Mouse (Mus musculus): Measurements from ENCODE around the gene Irf2bp1.

The Irf2bp1 gene

DNA sequence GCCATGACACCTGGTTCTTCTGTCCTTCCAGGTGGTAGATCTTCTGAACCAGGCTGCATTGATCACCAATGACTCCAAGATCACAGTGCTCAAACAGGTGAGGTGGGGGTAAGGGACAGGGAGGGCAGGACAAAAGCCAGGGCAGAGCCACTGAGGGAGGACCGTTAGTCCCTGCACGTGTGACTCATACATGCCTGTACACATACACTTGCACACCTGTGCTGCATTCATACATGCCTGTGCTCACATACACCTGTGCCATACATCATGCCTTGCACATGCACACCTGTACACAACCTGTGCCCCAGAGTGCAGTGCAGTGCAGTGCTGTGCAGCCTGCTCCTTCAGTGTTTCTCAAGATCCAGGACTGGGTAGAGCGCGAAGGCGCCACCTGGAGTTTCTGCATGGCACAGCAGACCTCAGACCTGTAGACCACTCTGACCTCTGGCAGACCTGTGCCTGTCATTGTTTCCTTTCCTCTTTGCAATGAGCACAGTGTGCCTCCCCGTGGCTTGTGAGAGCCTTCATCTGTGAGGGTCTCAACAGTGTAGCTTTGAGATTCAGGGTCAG is 25.3 kb downstream of the Irf2bp1 start:
- DNase-seq: peak; percentile 75 to 77

DNA sequence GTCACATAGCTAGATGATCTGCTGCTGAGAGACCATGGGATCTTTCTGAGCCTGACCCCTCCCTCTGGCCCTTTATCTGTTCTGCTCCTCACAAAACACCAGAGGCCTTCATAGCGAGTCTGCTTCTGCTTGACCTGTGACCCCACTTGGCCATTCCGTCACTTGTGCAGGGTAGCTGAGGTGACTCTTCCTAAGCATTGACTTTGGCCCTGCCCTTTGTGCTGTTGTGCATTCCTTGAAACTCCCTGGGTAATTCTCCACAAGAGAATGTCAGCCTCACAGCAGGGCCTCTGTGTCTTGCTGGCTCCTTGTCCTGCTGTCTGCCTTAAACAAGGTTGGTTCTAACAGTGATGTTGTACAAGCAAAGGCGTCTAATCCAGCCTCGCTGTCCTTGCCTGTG is 27.8 kb downstream of the Irf2bp1 start:
- no peak for DNase-seq

DNA sequence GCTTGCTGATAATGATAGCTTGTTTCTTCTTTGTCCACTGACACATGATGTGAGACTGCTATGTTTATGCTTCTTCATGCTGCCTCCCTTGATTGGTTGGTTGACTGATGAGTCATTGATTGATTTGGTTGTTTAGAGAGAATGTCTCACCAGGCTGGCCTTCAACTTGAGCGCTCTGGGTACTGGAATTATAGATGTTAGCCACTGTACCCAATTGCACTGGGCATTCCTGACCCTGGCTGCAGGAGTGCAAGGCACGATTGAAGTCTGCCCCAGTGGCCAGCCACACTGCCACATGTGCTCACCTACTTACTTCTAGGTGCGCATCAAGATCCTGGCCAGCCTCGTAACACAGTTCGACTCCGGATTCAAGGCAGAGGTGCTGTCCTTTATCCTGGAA is 40.8 kb downstream of the Irf2bp1 start:
- no peak for DNase-seq

DNA sequence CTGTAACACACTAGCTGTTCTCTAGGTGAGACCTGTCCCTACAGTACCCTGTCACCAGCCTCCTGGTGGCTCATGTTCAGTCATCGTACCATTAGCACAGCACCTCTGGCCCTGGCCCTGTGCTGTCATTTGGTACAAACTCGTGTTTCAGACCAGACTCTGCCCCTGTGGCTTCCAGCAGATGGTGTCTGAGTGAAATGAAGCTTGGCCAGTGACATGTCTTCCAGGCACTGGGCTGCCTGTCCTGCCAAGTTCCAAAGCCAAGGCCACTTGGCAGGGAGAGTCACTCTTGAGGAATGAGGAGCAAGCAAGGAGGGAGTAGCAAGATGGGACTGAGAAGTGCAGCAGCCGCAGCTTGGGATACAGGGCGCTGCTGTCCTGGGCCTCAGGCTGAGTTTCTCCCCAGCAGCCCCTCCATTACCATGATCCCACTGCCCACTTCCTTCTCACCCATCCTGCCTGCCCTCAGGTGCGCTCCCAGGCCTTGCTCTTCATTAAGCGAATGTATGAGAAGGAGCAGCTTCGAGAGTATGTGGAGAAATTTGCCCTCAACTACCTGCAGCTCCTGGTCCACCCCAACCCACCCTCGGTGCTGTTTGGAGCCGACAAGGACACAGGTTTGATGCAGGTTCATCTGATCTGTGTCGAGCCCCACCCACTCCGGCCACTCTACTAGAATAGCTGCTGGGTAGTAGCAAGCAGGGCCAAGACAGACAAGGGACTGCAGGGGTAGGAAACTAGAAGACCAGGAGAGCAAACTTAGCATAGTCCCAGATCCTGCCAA is 42.6 kb downstream of the Irf2bp1 start:
- DNase-seq: no peak

DNA sequence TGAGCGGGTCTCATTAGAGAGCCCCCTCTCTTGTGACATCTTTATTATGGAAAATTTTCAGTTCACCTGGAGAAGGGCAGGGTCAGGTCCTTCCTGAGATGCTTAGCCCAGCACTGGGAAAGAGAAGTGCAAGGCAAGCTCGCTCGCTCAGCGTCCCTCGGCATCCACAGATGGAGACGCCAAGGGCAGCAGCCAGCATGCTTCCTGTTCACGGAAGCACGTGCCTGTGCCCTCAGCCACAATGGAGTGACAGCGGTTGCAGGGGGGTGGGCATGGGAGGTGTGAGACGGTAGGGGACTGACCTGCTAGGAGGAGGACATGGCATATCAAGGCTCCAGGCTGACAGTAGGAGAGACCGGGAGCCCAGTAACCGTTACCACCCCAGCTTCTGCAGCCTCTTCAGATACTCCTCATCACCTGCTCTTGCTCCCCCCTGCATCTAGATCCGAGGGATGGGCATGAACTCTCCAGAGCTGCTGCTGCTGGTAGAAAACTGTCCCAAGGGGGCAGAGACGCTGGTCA is 44.2 kb downstream of the Irf2bp1 start:
- no peak for DNase-seq

DNA sequence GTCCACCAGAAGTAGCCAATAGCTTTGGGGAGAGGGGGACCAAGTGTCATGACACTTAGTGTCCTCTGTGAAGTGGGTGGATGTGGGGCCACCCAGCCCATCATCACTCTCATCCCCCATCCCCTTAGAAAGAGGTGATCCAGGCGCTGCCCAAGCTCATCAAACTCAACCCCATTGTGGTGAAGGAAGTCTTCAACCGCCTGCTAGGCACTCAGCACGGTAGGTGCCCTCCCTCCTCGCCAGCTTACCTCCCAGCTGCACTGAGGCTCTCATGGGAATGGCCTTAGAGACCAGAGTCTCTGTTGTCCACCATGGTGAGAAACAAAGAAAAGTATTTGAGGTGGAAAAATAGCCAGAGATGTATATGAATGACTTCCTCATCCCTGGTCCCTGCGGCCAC is 45.4 kb downstream of the Irf2bp1 start:
- no peak for DNase-seq

DNA sequence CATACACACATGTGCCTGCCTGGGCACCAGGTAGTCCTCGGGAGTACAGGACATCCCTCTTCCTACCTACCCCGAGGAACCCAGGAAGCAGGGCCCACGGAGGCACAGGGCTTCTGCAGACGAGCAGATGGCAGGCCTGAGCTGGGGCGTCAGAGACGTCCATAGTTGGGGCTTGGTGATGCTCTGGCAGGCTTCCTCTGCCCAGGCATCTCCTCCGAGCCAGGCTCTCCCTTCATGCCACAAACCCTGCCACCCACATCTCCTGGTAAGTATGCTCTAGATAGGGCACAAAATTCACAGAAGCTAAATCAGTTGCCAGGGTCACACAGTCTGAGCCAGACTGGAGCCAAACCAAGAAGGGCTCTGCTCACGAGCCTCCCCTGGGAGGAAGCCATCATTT is 46.3 kb downstream of the Irf2bp1 start:
- no peak for DNase-seq

DNA sequence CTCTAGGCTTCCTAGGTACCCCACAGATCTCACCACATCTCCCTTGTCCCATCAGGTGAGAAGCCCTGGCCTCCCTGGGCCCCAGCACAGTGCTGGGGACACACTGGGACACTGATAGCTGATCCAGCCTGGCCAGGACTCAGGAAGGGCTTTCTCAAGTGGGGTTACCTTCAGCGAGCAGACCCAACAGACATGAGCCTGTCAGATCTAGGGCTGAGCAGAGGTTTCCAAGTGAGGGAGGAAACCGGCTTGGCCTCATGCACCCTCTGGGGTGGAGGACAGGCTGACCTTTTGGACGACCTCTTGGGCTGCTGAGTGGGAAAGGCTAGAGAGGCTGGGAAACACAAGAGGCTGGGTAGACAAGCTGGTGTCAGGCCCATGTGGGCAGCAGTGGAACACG is 47.3 kb downstream of the Irf2bp1 start:
- DNase-seq: no peak

DNA sequence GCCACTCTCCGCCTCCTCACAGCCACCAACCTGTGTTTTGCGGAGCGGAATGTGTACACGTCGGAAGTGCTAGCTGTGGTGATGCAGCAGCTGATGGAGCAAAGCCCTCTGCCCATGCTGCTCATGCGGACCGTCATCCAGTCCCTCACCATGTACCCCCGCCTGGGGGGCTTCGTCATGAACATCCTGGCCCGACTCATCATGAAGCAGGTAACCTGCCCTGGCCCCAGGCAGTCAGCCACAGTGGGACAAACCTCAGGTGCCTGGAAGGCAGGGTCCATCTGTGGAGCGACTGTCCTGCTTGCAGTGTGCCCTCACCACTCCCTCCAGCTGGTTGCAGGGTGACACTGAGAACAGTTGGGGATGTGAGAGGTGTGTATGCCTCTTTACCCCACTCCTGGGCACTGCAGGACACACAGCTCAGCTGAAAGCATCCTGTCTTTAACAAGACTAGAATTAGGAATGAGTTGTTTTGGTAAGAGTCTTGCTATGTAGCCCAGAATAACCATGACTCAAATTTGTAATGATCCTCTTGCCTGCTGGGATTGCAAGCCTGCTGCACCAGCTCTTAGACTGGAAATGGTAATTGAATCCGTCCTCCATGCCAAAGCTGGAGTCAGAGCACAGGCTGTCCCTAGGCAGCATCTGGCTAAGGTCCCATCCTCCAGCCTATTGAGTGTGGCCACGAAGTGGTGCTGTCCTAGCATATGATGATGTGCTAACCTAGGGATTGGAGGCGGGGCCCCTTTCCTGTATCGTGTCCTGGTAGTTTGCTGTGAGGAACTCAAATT is 48.7 kb downstream of the Irf2bp1 start:
- no peak for DNase-seq

DNA sequence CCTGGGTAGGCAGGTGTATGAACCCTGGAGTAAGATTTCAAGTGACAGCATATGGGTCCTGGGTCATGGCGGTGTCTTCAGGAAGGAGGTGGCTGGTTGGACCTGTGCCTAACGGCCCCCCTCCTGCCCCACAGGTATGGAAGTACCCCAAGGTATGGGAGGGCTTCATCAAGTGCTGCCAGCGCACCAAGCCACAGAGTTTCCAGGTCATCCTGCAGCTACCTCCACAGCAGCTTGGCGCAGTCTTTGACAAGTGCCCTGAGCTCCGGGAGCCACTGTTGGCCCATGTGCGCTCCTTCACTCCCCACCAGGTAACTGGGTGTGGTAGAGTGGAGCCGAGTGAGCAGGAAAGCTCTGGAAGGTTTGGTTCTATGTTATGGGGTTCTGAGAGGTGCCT is 49.3 kb downstream of the Irf2bp1 start:
- no peak for DNase-seq

DNA sequence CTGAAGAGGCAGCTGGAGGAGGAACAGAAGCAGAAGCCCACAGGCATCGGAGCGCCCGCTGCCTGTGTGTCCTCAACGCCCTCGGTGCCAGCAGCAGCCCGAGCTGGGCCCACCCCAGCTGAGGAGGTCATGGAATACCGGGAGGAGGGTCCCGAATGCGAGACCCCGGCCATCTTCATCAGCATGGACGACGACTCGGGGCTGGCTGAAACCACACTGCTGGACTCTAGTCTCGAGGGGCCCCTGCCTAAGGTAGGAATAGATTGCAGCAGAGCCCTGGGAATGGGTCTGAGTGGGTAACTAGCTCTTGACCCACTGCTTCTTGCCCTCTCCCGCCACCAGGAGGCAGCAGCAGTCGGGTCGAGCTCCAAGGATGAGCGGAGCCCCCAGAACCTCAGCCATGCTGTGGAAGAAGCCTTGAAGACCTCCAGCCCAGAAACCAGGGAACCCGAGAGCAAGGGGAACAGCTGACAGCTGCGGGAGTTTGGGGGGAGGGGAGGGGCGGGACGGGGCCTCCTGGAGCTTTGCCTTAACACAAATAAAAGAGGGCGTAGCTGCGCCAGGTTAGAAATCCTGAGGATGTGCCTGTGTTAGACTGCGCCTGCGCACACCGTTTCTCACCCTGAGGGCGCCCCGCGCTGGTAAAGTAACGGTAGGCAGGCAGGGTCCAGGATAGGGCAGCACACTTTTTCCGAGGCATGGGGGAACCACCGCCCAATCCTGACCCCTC is 50.4 kb downstream of the Irf2bp1 start, which contains the start of gene Rsph6a:
TSS of gene Rsph6a (plus strand) at position 644 of the 730 bp plus-strand sequence.
- peak; percentile 52 for DNase-seq

DNA sequence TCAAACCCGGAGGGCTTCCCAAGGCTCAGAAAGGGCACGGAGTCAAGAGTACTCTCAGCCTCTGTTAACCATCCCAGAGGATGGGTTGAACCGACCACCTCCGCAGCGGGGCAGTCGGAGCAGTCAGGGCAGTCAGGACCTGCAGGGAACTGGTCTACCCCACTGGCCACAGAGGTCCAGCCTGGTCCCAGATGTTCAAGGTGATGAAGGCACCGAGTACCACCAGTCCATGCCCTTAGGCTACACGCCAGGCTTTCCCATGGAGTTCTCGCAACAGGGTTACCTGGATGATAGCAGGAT is 50.9 kb downstream of the Irf2bp1 start:
- no peak for DNase-seq

DNA sequence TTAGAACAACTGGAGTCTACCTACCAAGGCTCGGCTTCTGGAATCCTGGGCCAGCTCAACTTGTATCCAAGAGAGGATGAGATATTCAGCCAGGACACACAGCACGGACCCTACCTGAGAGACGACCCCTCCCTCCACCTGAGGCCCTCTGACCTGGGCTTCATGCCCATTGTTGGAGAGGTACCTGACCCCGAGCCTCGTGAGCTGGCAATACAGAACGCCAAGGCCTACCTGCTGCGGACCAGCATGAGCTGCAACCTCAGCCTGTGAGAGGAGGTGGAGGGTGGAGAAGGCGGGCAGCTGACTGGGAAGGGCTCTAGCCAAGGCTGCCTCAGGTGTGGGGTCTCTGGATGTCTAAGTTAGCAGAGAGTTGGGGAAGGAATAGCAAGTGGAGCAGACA is 51.3 kb downstream of the Irf2bp1 start:
- DNase-seq: no peak

Data from B cell, adult 2 months (primary cell).